Mouse (Mus musculus): ENCODE results near the gene Nek1.

Nek1 gene

GRCm38 (mm10) chr8:61156406-61156805, 163.4 kb downstream of the Nek1 start:
- no peak for DNase-seq (ENCODE audit: low read depth, low spot score)

- no peak for DNase-seq (ENCODE audit: low read depth, low spot score)
Measured at GRCm38 (mm10) chr8:61158540-61158939, 165.5 kb downstream of the Nek1 start.

- DNase-seq (ENCODE audit: low read depth, low spot score): no peak
Measured at GRCm38 (mm10) chr8:61161461-61162185, 168.6 kb downstream of the Nek1 start.

- no peak for DNase-seq (ENCODE audit: low read depth, low spot score)
Measured at GRCm38 (mm10) chr8:61162186-61162566, 169.2 kb downstream of the Nek1 start.

- no peak for DNase-seq (ENCODE audit: low read depth, low spot score)
Measured at GRCm38 (mm10) chr8:61171546-61171945, 178.6 kb downstream of the Nek1 start.

- no peak for DNase-seq (ENCODE audit: low read depth, low spot score)
Measured at GRCm38 (mm10) chr8:61173921-61174492, 181.0 kb downstream of the Nek1 start.

- no peak for DNase-seq (ENCODE audit: low read depth, low spot score)
Measured at GRCm38 (mm10) chr8:61175876-61176275, 182.9 kb downstream of the Nek1 start.

GRCm38 (mm10) chr8:61177680-61178593, 184.9 kb downstream of the Nek1 start:
- no peak for DNase-seq (ENCODE audit: low read depth, low spot score)

- no peak for DNase-seq (ENCODE audit: low read depth, low spot score)
Measured at GRCm38 (mm10) chr8:61178594-61179140, 185.7 kb downstream of the Nek1 start.
